Mouse (Mus musculus) heart, postnatal 0 days (tissue): ENCODE results near the gene D230025D16Rik.

ENCODE experiments used
- CTCF ChIP-seq: IDR thresholded peaks from 2 replicates; pipeline ENCODE4 v1.5.1; 2016; ENCODE audit warnings: antibody characterized with exemption, control low read depth, low read depth
- EP300 ChIP-seq: IDR thresholded peaks from 2 replicates; pipeline ENCODE4 v1.6.1; 2016; ENCODE audit warnings: antibody characterized with exemption, low read depth

GRCm38 (mm10) chr8:105269075-105269458, 44.1 kb downstream of the D230025D16Rik start:
- TF ChIP-seq CTCF (no peak), EP300 (no peak)
